Mouse (Mus musculus): ENCODE measurements around the gene Cped1.

Gene Cped1

DNA sequence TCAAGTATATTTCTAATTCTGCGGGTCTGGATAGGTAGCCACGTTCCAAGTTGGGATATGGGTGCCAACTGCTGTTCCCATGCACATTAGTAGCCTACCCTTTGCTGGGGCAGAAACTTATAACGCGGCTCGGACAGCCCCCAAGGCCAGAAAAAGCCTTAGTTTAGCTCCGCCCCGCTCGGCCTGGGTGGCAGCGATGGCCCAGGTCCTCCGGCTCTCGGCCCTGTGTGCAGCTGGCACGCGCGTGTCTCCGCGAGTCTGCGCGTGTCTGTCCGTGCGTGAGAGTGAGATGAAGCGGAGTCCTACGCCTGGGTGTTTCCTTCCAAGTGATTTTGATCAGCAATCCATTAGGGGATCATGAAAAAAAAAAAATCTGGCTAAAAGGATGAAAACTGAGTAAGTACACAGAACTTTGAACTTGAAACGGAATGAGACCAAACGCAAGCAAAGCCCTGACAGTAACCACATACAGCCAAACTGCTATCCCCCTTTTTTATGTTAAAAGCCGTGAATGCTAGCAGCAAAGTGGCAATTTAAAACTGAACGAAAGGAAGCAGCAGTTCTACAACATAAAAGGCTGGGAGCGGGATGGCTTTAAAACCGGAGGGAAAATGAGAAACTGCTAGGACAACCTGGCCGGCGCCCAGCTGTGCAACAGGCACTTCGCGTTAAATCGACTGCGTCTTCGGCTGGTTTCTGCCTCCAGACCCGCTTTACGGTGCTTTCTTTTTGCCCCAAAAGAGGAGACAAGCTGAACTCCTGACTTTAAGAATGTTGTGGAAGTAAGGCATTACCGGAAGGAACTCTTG lies at the start of gene Cped1:
Gene Cped1, plus strand, starts transcription at position 185 of the 809 bp plus-strand sequence.
- no peak for DNase-seq (ENCODE audit: low spot score)

GRCm38 (mm10) chr6:21937981-21938635 lies 47.6 kb upstream of the Cped1 start:
- DNase-seq (ENCODE audit: low spot score) = no peak

GRCm38 (mm10) chr6:21949226-21949731 lies 36.4 kb upstream of the Cped1 start, which contains the start of gene Ing3:
Gene Ing3 (plus strand): TSS chr6:21949571.
- peak; percentile 99 for DNase-seq (ENCODE audit: low spot score)

- DNase-seq (ENCODE audit: low spot score) = peak; percentile 97
Observed at GRCm38 (mm10) chr6:21949771-21950448, 35.8 kb upstream of the Cped1 start.

- no peak for DNase-seq (ENCODE audit: low spot score)
Observed at GRCm38 (mm10) chr6:21950676-21951075, 35.0 kb upstream of the Cped1 start.

DNA sequence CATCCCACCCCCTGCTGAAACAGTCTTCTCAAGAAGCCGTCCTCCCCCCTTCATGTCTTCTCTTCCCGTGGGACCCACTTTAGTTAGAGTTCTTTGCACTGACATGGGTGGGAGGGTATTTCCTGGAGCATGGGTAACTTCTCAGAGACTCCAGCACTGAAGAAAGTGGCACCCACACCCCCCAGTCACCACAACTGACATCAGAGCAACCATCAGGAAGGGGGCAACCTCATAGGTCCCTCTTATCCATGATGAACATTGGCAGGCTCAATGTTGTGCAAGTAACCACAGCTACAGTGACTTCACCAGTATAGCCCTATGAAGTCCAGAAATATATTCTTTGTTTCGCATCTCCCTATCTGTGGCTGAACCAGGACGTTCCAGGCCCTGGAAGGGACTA lies 30.2 kb upstream of the Cped1 start:
- no peak for DNase-seq (ENCODE audit: low spot score)

GRCm38 (mm10) chr6:21958922-21959321 lies 26.8 kb upstream of the Cped1 start:
- DNase-seq (ENCODE audit: low spot score) = no peak

GRCm38 (mm10) chr6:21959909-21960308 lies 25.8 kb upstream of the Cped1 start:
- DNase-seq (ENCODE audit: low spot score) = no peak

DNA sequence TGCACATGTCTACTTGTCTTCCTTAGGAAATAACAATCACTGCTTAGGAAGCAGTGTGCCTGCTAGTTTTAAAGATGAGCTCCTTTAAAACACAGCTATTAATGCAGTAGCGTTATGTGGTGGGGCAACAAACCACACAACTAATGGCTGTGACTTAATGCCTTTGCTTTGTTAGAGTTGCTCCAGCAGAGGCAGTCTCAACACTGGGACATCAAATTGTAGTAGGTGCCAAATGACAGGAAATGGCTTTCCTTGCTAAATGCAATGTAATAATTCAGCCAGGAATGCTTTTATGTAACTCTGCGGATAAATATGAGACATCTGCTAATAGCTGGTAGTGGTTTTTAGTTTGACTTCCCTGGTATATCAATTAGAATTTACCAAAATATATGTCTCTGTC lies 8.2 kb upstream of the Cped1 start:
- DNase-seq (ENCODE audit: low spot score) = no peak

- no peak for DNase-seq (ENCODE audit: low spot score)
Observed at GRCm38 (mm10) chr6:21981114-21981513, 4.6 kb upstream of the Cped1 start.

- peak; percentile 44 for DNase-seq (ENCODE audit: low spot score)
Observed at GRCm38 (mm10) chr6:21984990-21985731, 555 bp upstream of the Cped1 start.

DNA sequence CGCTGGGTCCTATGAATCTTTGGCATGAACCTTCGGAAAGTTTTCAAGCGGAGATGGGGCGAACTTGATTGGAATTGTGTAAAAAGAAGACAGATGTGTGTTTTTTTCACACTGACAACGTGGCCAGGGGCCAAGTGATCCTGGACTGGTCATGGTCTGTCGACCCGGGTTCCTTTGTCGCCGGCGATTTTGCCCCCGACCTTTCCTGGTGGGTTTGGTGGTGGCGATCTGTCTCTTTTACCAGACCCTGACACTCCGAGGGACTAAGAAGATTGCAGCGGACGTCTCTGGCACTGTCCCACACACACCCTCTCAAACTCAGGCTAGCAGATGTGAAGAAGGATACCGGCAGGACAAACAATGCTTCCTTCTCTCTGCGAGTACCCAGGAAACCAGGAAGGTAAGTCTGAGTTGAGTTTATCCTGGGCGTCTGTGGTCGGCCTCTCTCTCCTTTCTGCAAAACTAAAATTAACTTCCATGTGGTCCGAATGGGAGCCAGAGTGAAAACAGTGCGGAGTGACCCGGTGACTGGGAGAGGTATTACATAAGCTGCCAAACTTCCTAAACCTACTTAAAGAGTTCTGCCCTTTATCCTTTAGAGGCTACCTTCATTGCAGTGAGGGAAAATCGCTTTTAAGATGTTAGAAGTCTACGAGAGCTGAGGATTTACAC lies 1.1 kb downstream of the Cped1 start:
- DNase-seq (ENCODE audit: low spot score) = no peak

GRCm38 (mm10) chr6:21987554-21987953 lies 1.8 kb downstream of the Cped1 start:
- DNase-seq (ENCODE audit: low spot score) = no peak

DNA sequence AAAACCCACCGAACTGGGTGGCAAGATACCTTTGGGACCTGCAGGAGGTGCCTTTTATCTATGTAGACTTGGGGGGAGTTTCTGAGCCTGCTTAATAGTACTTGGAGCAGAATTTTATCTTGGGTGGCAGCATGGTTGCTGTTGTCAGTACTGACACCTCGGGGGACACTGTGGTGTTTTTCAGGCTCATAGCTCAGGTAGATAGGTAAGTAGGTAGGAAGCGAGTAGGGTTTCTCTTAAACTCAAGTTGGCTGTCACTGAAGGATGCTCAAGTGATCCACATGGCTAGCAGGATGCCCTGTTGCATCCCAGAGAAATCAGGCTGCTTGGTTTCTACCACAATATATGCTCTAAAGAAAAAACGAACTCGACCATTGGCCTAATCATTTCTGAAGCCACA lies 2.6 kb downstream of the Cped1 start:
- no peak for DNase-seq (ENCODE audit: low spot score)

- DNase-seq (ENCODE audit: low spot score) = no peak
Observed at GRCm38 (mm10) chr6:21989081-21989480, 3.4 kb downstream of the Cped1 start.

DNA sequence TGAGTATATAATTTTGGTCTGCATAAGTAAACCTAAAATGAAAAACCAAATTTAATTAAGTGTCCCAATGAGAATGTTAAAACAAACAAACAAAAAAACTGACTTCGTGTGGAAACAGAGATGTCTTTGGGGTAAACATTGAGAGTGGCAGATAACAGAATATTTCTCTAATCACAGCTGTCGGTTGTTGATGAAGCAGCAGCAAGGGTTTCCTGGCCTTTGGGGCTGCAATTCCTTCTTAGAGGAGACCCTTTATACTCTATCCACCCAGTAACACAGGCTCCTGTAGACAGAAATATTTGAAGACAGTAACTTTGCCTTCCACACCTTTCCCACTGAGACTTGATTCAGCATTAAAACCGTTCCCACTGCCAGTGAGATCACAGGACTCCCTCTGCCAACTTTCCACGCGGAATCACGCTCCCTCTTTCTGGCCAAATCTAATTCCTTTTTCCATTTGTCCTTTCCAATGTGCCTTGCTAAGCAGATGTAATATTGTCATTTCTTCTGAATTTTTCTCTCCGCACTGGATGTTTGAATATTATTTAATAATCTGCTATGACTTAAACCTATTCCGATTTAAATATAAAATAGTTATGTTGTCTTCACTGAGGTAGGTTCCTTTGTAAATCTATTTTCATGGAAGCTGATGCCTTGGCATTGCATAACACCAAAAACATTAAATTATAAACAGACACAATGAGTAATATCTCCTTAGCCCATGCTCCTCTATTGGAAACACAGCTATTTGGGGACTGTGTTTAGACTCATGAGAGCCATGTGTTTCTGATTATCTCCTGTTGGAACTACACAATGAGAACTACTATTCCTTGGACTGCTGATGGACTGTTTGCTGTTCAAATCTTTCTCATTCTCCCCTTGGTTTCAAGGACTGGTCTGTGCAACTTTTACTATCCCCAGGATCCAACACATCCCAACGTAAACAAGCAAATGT lies 4.7 kb downstream of the Cped1 start:
- no peak for DNase-seq (ENCODE audit: low spot score)

DNA sequence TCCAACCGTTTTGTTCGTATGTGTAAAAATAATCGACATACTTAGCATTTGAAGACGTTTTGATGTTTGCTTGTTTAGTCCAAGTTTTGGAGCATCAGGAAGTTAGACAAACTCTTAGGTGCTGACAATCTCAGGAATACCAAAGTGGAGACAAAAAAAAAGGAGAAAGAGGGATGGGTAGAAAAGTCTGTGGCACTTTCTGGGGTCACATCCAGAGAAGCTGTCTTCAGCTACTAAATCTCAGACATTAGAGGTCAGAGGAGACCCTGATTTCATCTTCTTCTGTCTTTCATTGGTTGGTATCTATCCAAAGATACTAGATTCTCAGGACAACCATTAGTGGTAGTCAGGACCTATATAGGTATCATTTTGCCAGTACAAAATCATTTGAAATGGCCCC lies 5.4 kb downstream of the Cped1 start:
- DNase-seq (ENCODE audit: low spot score) = no peak

DNA sequence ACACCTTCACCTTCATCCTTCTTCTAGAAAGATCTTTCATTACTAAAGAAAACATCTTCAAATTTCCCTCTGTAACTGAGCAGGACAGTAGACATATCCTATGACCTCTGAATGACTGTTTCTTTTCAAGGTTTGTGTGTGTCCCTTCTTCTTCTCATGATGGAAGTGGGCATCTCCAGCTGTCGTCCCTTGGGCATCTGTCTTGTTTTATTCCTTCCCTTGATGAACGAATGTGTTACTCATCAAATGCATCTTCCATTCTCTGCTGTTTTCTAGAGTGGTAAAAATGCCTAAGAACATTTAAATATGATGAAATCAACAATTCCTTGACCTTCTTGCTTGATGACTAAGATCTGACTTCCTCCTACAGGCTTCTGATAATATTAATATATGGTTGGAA lies 7.4 kb downstream of the Cped1 start:
- no peak for DNase-seq (ENCODE audit: low spot score)

- no peak for DNase-seq (ENCODE audit: low spot score)
Observed at GRCm38 (mm10) chr6:21998131-21998530, 12.4 kb downstream of the Cped1 start.

GRCm38 (mm10) chr6:21999025-21999424 lies 13.3 kb downstream of the Cped1 start:
- DNase-seq (ENCODE audit: low spot score) = no peak

Measured in MN1 (cell line).